Mouse (Mus musculus): ENCODE results near the gene Bak1.

Bak1 gene

GRCm38 (mm10) chr17:27028909-27029308 is at the start of gene Bak1:
Gene Bak1 (minus strand): TSS chr17:27029009.
- no peak for DNase-seq (ENCODE audit: low spot score)

GRCm38 (mm10) chr17:27078499-27078898 is 49.7 kb upstream of the Bak1 start:
- no peak for DNase-seq (ENCODE audit: low spot score)

GRCm38 (mm10) chr17:27077920-27078319 is 49.1 kb upstream of the Bak1 start:
- no peak for DNase-seq (ENCODE audit: low spot score)

GRCm38 (mm10) chr17:27077133-27077532 is 48.3 kb upstream of the Bak1 start:
- DNase-seq (ENCODE audit: low spot score): no peak

GRCm38 (mm10) chr17:27074849-27075745 is 46.3 kb upstream of the Bak1 start:
- no peak for DNase-seq (ENCODE audit: low spot score)

GRCm38 (mm10) chr17:27074236-27074635 is 45.4 kb upstream of the Bak1 start:
- DNase-seq (ENCODE audit: low spot score): no peak

- DNase-seq (ENCODE audit: low spot score): no peak
These were observed 45.0 kb upstream of the Bak1 start for GRCm38 (mm10) chr17:27073778-27074177.

GRCm38 (mm10) chr17:27073126-27073525 is 44.3 kb upstream of the Bak1 start:
- no peak for DNase-seq (ENCODE audit: low spot score)

GRCm38 (mm10) chr17:27072363-27072762 is 43.6 kb upstream of the Bak1 start:
- no peak for DNase-seq (ENCODE audit: low spot score)

GRCm38 (mm10) chr17:27071630-27072029 is 42.8 kb upstream of the Bak1 start:
- DNase-seq (ENCODE audit: low spot score): no peak

GRCm38 (mm10) chr17:27070913-27071312 is 42.1 kb upstream of the Bak1 start:
- DNase-seq (ENCODE audit: low spot score): no peak

- DNase-seq (ENCODE audit: low spot score): no peak
These were observed 40.3 kb upstream of the Bak1 start for GRCm38 (mm10) chr17:27069071-27069470.

GRCm38 (mm10) chr17:27066065-27066464 is 37.3 kb upstream of the Bak1 start:
- no peak for DNase-seq (ENCODE audit: low spot score)

- no peak for DNase-seq (ENCODE audit: low spot score)
These were observed 35.4 kb upstream of the Bak1 start for GRCm38 (mm10) chr17:27064195-27064594.

- no peak for DNase-seq (ENCODE audit: low spot score)
These were observed 34.9 kb upstream of the Bak1 start for GRCm38 (mm10) chr17:27063717-27064116.

- DNase-seq (ENCODE audit: low spot score): no peak
These were observed 33.9 kb upstream of the Bak1 start for GRCm38 (mm10) chr17:27062684-27063083.

GRCm38 (mm10) chr17:27061727-27062126 is 32.9 kb upstream of the Bak1 start:
- DNase-seq (ENCODE audit: low spot score): no peak

GRCm38 (mm10) chr17:27060698-27061097 is 31.9 kb upstream of the Bak1 start:
- no peak for DNase-seq (ENCODE audit: low spot score)

GRCm38 (mm10) chr17:27057517-27058055 is 28.8 kb upstream of the Bak1 start:
- no peak for DNase-seq (ENCODE audit: low spot score)

- peak; percentile 68 for DNase-seq (ENCODE audit: low spot score)
These were observed 28.2 kb upstream of the Bak1 start, which contains the start of gene Itpr3 for GRCm38 (mm10) chr17:27056812-27057516. Gene Itpr3 (plus strand): TSS chr17:27057304.

GRCm38 (mm10) chr17:27056170-27056569 is 27.4 kb upstream of the Bak1 start:
- DNase-seq (ENCODE audit: low spot score): peak; percentile 44

GRCm38 (mm10) chr17:27051514-27051913 is 22.7 kb upstream of the Bak1 start:
- DNase-seq (ENCODE audit: low spot score): peak; percentile 54

GRCm38 (mm10) chr17:27050853-27051252 is 22.0 kb upstream of the Bak1 start:
- peak; percentile 55 for DNase-seq (ENCODE audit: low spot score)

Data from MN1 (cell line).